Mouse (Mus musculus) heart, embryonic 14.5 days (tissue): Measurements from ENCODE around the gene Gm28048. TPM values are rescaled to one million over a fixed set of nuclear protein-coding genes. Genes with fewer than 3 reads are reported as not detected.

Experiments
- ATAC-seq: fragments of 200-750 bp; cut with Nextera tagmentation; 2 replicates; pipeline ENCODE4 v1.8.0; 2017; ENCODE audit warnings: low read depth, moderate TSS enrichment; ENCODE audit not compliant: insufficient number of reproducible peaks, insufficient read depth, low FRiP score
- H3K27ac ChIP-seq, 2 experiments: fragments of 200-500 bp in 1 of 2; fragments of 300-500 bp in 1 of 2; sonication (generic) in 1 of 2; replicated peaks in 1 of 2; 2 replicates each; pipeline ENCODE4 v1.5.1; 2012 to 2014; ENCODE audit warnings: low read depth in 2 of 2, low read length in 2 of 2, control low read depth in 1 of 2, mild to moderate bottlenecking in 1 of 2, mixed read lengths in 1 of 2; ENCODE audit not compliant: control insufficient read depth in 1 of 2, insufficient read depth in 1 of 2
- H3K27me3 ChIP-seq: fragments of 300-500 bp; sonication (generic); 2 replicates; pipeline ENCODE4 v1.6.1; 2014; ENCODE audit warnings: mild to moderate bottlenecking, low read length, control low read depth; ENCODE audit not compliant: control insufficient read depth, insufficient read depth
- H3K36me3 ChIP-seq: fragments of 300-500 bp; sonication (generic); 2 replicates; pipeline ENCODE4 v1.6.1; 2014; ENCODE audit warnings: mild to moderate bottlenecking, control low read depth, low read length, mixed read lengths; ENCODE audit not compliant: control insufficient read depth, insufficient read depth
- H3K4me1 ChIP-seq, 2 experiments: fragments of 200-500 bp in 1 of 2; fragments of 300-500 bp in 1 of 2; sonication (generic) in 1 of 2; 2 replicates each; pipeline ENCODE4 v1.6.1; 2012 to 2014; ENCODE audit warnings: low read length in 2 of 2, control low read depth in 1 of 2, mixed read lengths in 1 of 2; ENCODE audit not compliant: control insufficient read depth in 2 of 2, insufficient read depth in 2 of 2
- H3K4me2 ChIP-seq: fragments of 300-500 bp; sonication (generic); 2 replicates; pipeline ENCODE4 v1.6.1; 2014; ENCODE audit warnings: mild to moderate bottlenecking, low read length
- H3K4me3 ChIP-seq, 2 experiments: fragments of 200-500 bp in 1 of 2; fragments of 300-500 bp in 1 of 2; sonication (generic) in 1 of 2; 2 replicates each; pipeline ENCODE4 v1.5.1; 2012 to 2014; ENCODE audit warnings: low read length in 2 of 2, mild to moderate bottlenecking in 2 of 2, control low read depth in 1 of 2, low read depth in 1 of 2, moderate library complexity in 1 of 2; ENCODE audit not compliant: control insufficient read depth in 1 of 2, insufficient read depth in 1 of 2
- H3K9ac ChIP-seq: fragments of 300-500 bp; sonication (generic); 2 replicates; pipeline ENCODE4 v1.6.1; 2014; ENCODE audit warnings: mild to moderate bottlenecking, low read length
- H3K9me3 ChIP-seq: fragments of 300-500 bp; sonication (generic); 2 replicates; pipeline ENCODE4 v1.6.1; 2016; ENCODE audit warnings: low read length, control low read depth; ENCODE audit not compliant: control insufficient read depth
- WGBS: fragments of 180-500 bp; shearing (Covaris S2); extraction: QIAGEN DNeasy Blood & Tissue Kit; methylation state at CpG from one replicate; pipeline ENCODE4 v1.1.7; 2014; 5-methylcytosine and 5-hydroxymethylcytosine counted together
- polyA plus RNA-seq: library from polyadenylated mRNA; unstranded; fragments of >200 nt; fragmentation: Nextera tagmentation; extraction: Ambion mirVana; gene quantifications from 2 replicates; pipeline ENCODE4 v1.2.1, GENCODE M21; 2014

Gm28048 gene
- polyA plus RNA-seq, 1 experiment from 2014 or later = 8.1 TPM

GRCm38 (mm10) chr11:22846093-22846835 lies 135.6 kb downstream of the Gm28048 start:
- Histone ChIP-seq H3K9ac (no peak overlapping the region), H3K27me3 (no peaks in the 10 kb centered on the region), H3K4me2 (no peak overlapping the region), H3K4me1 (peaks cover 31 to 44% of the 10 kb centered on the region in 2 experiments), H3K4me3 (no peak overlapping the region), H3K9me3 (no peaks in the 10 kb centered on the region), H3K27ac (no peak overlapping the region), H3K36me3 (no peaks in the 10 kb centered on the region)
- 62% methylated on average over 6 of the region's 6 CpGs for WGBS
- ATAC-seq = no peak

DNA sequence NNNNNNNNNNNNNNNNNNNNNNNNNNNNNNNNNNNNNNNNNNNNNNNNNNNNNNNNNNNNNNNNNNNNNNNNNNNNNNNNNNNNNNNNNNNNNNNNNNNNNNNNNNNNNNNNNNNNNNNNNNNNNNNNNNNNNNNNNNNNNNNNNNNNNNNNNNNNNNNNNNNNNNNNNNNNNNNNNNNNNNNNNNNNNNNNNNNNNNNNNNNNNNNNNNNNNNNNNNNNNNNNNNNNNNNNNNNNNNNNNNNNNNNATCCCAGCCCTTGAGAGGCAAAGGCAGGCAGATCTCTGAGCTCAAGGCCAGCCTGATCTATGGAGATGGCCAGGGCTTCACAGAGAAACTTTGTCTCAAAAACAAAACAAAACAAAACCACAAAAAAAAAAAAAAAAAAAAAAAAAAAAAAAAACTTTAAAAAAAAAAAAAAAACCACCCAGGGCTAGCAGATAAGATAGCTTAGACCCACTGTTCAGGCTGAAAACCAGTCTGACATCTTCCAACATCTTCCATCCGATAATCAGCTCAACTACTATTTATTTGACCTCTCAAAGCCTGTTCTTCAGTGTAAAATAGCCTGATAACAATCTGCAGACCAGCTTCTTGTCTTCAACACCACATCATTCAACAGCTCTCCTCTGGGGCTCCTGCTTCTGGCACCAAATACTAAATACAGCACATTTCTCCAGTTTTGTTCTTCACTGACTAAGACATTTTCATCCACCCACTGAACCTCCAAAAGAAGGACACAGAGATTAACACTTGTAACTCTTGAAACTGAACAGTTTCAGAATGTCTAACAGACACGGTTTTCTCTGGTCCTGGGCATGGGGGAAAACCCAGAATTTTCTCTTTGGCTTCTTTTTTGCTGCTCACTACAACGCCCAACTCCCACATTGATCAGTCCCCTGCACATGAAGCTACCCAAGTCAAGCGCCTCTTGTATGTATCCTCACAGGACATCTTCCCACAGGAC lies 136.9 kb downstream of the Gm28048 start:
- WGBS = 57% methylated on average over 4 of the region's 4 CpGs
- Histone ChIP-seq H3K9ac (no peak overlapping the region), H3K4me2 (no peak overlapping the region), H3K27me3 (no peaks in the 10 kb centered on the region), H3K9me3 (no peaks in the 10 kb centered on the region), H3K27ac (no peak overlapping the region), H3K36me3 (no peaks in the 10 kb centered on the region), H3K4me3 (no peak overlapping the region), H3K4me1 (peaks cover 25 to 39% of the 10 kb centered on the region in 2 experiments)
- ATAC-seq = no peak

- no peak overlapping the region for H3K27ac ChIP-seq
- ATAC-seq = no peak
- H3K4me1 ChIP-seq = peaks cover 0 to 4% of the 10 kb centered on the region in 2 experiments; a peak in 1 of 4 replicates
- no peaks in the 10 kb centered on the region for H3K36me3 ChIP-seq
- H3K27me3 ChIP-seq = no peaks in the 10 kb centered on the region
- H3K9ac ChIP-seq = no peak overlapping the region
- no peaks in the 10 kb centered on the region for H3K9me3 ChIP-seq
- 79% methylated on average over 3 of the region's 3 CpGs for WGBS
- no peak overlapping the region for H3K4me3 ChIP-seq
- no peak overlapping the region for H3K4me2 ChIP-seq
Measured at GRCm38 (mm10) chr11:22839456-22839855, 142.4 kb downstream of the Gm28048 start.

- no peaks in the 10 kb centered on the region for H3K9me3 ChIP-seq
- no peak overlapping the region for H3K9ac ChIP-seq
- no peak overlapping the region for H3K4me3 ChIP-seq
- no peaks in the 10 kb centered on the region for H3K36me3 ChIP-seq
- no peak overlapping the region for H3K4me2 ChIP-seq
- no peak overlapping the region for H3K27ac ChIP-seq
- 0 out of 4 replicates have a peak, but pooled peaks cover 0 to 4% of the 10 kb centered on the region in 2 experiments for H3K4me1 ChIP-seq
- H3K27me3 ChIP-seq = no peaks in the 10 kb centered on the region
- 42% methylated on average over 1 of the region's 1 CpGs for WGBS
- no peak for ATAC-seq
Measured at GRCm38 (mm10) chr11:22838361-22838760, 143.5 kb downstream of the Gm28048 start.

DNA sequence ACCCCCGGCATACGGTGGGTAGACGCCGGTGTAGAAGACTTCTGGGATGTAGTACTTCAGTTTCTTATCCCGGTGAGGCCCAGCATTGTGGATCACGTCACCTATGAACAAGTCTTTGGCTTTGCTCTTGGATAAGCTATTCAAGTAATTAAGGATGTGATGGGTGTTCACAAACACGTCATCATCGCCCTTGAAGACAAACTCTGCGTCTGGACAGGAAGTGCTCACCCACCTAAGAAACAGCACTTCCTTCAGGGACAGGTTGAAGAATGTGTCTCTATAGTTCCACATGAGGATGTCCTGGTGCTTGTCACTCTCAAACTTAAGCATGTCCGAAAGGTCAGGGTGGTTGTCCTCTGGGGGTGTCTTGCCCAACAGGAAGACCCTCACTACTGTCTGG lies 145.6 kb downstream of the Gm28048 start:
- 88% methylated on average over 10 of the region's 10 CpGs for WGBS

GRCm38 (mm10) chr11:22832600-22832999 lies 149.3 kb downstream of the Gm28048 start:
- no peak overlapping the region for H3K4me3 ChIP-seq
- no peaks in the 10 kb centered on the region for H3K27me3 ChIP-seq
- H3K9ac ChIP-seq = no peak overlapping the region
- H3K4me1 ChIP-seq = peaks cover 3 to 13% of the 10 kb centered on the region in 2 experiments; a peak in 3 of 4 replicates
- H3K4me2 ChIP-seq = no peak overlapping the region
- no peak overlapping the region for H3K27ac ChIP-seq
- no peak for ATAC-seq
- 77% methylated on average over 4 of the region's 4 CpGs for whole genome bisulfite sequencing
- no peaks in the 10 kb centered on the region for H3K9me3 ChIP-seq
- no peaks in the 10 kb centered on the region for H3K36me3 ChIP-seq

More for the DNA sequence above, 145.6 kb downstream of the Gm28048 start:
- no peaks in the 10 kb centered on the region for H3K36me3 ChIP-seq
- no peaks in the 10 kb centered on the region for H3K9me3 ChIP-seq
- H3K27ac ChIP-seq = no peak overlapping the region
- 0 out of 4 replicates have a peak, but pooled peaks cover 0 to 4% of the 10 kb centered on the region in 2 experiments for H3K4me1 ChIP-seq
- H3K4me3 ChIP-seq = no peak overlapping the region
- ATAC-seq = no peak
- H3K4me2 ChIP-seq = no peak overlapping the region
- no peaks in the 10 kb centered on the region for H3K27me3 ChIP-seq
- H3K9ac ChIP-seq = no peak overlapping the region

- Histone ChIP-seq H3K36me3 (no peaks in the 10 kb centered on the region), H3K4me3 (no peak overlapping the region), H3K4me2 (no peak overlapping the region), H3K9ac (no peak overlapping the region), H3K27me3 (no peaks in the 10 kb centered on the region), H3K4me1 (peaks cover 3 to 13% of the 10 kb centered on the region in 2 experiments; a peak in 3 of 4 replicates), H3K27ac (no peak overlapping the region), H3K9me3 (no peaks in the 10 kb centered on the region)
- 71% methylated on average over 11 of the region's 11 CpGs for WGBS
- no peak for ATAC-seq
Measured at GRCm38 (mm10) chr11:22831916-22832315, 150.0 kb downstream of the Gm28048 start.
